Mouse (Mus musculus): Measurements from ENCODE around the gene Arl5c. TPM values are rescaled to one million over a fixed set of nuclear protein-coding genes. Genes with fewer than 3 reads are reported as not detected.
A peak's percentile ranks its signal among the peaks of the same experiment; 100 is the strongest.

Gene Arl5c
- total and polyA plus RNA-seq, 2 experiments from 2014 or later: 2.9 TPM; not detected in 1

DNA sequence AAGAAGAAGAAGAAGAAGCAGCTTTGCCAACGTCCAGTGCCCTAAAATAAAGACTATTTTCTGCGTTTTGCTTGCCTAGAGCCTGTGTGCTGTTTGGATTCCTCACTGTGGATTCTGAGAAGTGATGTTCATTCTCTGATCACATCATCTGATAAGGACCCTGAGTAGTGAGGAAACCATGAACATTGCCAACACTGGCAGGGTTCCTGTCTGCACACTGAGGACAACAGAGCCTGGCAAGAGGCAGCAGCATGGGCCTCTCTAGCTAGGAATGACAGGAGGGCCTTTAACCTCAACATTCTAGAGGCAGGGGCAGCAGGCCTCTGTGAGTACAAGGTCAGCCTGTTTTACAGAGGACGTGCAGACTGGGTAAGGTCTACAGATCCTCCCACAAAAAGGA is 28.5 kb upstream of the Arl5c start:
- H3K9ac ChIP-seq (replicated peaks; ENCODE audit: low read depth, low read length): no peak overlapping the region

DNA sequence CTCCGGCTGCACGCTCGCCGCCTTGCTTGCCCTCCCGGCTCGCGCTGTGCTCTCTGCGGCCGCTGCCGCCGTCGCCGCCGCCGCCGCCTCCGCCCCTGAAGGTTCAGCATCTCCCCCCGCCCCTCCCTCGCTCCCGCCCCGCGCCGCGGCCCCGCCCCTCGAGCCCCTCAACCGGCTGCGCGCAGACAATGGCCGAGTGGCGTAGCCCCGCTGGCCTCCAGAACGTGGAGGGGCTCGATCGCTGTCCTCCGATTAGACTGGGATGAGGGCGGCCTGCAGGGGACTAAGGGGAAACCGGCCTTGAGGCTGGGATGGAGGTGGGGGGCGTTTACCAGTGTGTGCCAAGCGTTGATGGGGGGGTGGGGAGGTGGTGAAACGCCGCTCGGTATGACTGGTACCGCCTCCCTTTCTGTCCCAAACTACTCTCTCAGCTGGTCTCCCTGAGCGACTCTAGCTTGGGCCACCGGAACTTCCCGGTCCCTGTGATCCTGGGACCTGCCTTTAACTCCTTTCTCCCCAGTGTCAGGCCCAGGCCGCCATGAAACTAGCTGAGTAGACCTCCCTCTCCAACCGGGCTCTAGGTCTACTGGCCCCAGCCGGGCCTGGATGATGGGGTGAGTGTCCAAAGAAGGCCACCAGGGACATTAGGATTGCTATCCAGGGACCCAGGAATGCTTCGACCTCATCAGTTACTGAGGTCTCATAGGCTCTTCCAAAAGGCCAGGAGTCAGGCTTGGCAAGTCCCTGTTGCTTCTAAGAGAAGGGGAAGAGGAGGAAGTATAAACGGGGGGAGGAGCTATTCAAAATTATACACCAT is 26.8 kb upstream of the Arl5c start, which contains the start of gene Cacnb1:
TSS of gene Cacnb1 (minus strand) at position 480 of the 817 bp plus-strand sequence.
- Histone ChIP-seq H3K36me3 (replicated peaks; ENCODE audit: control insufficient read depth, insufficient read depth, low read length) (no peaks in the 10 kb centered on the region), H3K27me3 (ENCODE audit: control insufficient read depth, insufficient read depth, low read length) (no peaks in the 10 kb centered on the region), H3K27ac (ENCODE audit: low read depth) (peak within 1 kb of the TSS; percentile 79), H3K4me3 (ENCODE audit: low read depth, low read length) (peak within 1 kb of the TSS; percentile 62), H3K4me1 (ENCODE audit: control insufficient read depth, insufficient read depth) (peaks cover 18% of the 10 kb centered on the region), H3K9ac (replicated peaks; ENCODE audit: low read depth, low read length) (peak within 1 kb of the TSS; percentile 56), H3K4me2 (ENCODE audit: low read depth, low read length) (peak within 1 kb of the TSS; percentile 88), H3K9me3 (replicated peaks; ENCODE audit: control insufficient read depth, low read length) (no peaks in the 10 kb centered on the region)
- TF ChIP-seq CTCF (IDR thresholded peaks at IDR 0.05; ENCODE audit: low read depth): no peak
- TF ChIP-seq EP300 (IDR thresholded peaks at IDR 0.05; ENCODE audit: low read depth): no peak
- ATAC-seq (ENCODE audit: insufficient read depth, low read depth) (peak; percentile 28), DNase-seq (ENCODE audit: low spot score) (peak; percentile 58)
- 2% methylated on average over 40 of the region's 52 CpGs for WGBS

More for the DNA sequence above, 28.5 kb upstream of the Arl5c start:
- Histone ChIP-seq H3K4me3 (ENCODE audit: low read depth, low read length) (no peak overlapping the region), H3K36me3 (replicated peaks; ENCODE audit: control insufficient read depth, insufficient read depth, low read length) (peaks cover 14% of the 10 kb centered on the region), H3K4me2 (ENCODE audit: low read depth, low read length) (no peak overlapping the region), H3K27ac (ENCODE audit: low read depth) (no peak overlapping the region), H3K4me1 (ENCODE audit: control insufficient read depth, insufficient read depth) (peaks cover 18% of the 10 kb centered on the region), H3K9me3 (replicated peaks; ENCODE audit: control insufficient read depth, low read length) (no peaks in the 10 kb centered on the region), H3K27me3 (ENCODE audit: control insufficient read depth, insufficient read depth, low read length) (no peaks in the 10 kb centered on the region)
- WGBS: 78% methylated on average over 3 of the region's 3 CpGs
- no peak for ATAC-seq (ENCODE audit: insufficient read depth, low read depth)
- DNase-seq (ENCODE audit: low spot score): no peak
- TF ChIP-seq CTCF (IDR thresholded peaks at IDR 0.05; ENCODE audit: low read depth): no peak
- TF ChIP-seq EP300 (IDR thresholded peaks at IDR 0.05; ENCODE audit: low read depth): no peak

DNA sequence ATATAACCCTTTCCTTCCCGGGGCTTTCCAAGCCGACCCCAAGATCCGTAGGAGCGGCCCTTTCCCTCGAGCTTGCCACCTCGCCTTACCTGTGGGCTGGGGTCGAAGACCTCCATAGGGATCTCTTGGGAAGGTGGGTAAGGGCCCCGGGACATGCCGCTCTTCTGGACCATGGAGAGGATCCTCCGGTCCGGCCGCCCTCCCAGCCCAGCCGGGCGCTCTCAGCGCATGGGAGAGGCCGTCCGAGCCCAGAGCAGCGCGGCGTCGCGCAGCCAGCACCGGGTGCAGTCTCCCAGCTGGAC is 26.2 kb upstream of the Arl5c start:
- H3K36me3 ChIP-seq (replicated peaks; ENCODE audit: control insufficient read depth, insufficient read depth, low read length): no peaks in the 10 kb centered on the region
- H3K4me1 ChIP-seq (ENCODE audit: control insufficient read depth, insufficient read depth): peaks cover 18% of the 10 kb centered on the region
- H3K9me3 ChIP-seq (replicated peaks; ENCODE audit: control insufficient read depth, low read length): no peaks in the 10 kb centered on the region
- H3K27ac ChIP-seq (ENCODE audit: low read depth): peak overlapping the region; percentile 79
- DNase-seq (ENCODE audit: low spot score): no peak
- no peaks in the 10 kb centered on the region for H3K27me3 ChIP-seq (ENCODE audit: control insufficient read depth, insufficient read depth, low read length)
- H3K4me3 ChIP-seq (ENCODE audit: low read depth, low read length): peak overlapping the region; percentile 62
- 0% methylated on average over 20 of the region's 23 CpGs for WGBS
- peak overlapping the region; percentile 56 for H3K9ac ChIP-seq (replicated peaks; ENCODE audit: low read depth, low read length)
- peak overlapping the region; percentile 88 for H3K4me2 ChIP-seq (ENCODE audit: low read depth, low read length)
- no peak for TF ChIP-seq CTCF (IDR thresholded peaks at IDR 0.05; ENCODE audit: low read depth)
- no peak for TF ChIP-seq EP300 (IDR thresholded peaks at IDR 0.05; ENCODE audit: low read depth)
- peak; percentile 37; the same call in 1 of the 2 replicates for ATAC-seq (ENCODE audit: insufficient read depth, low read depth)

DNA sequence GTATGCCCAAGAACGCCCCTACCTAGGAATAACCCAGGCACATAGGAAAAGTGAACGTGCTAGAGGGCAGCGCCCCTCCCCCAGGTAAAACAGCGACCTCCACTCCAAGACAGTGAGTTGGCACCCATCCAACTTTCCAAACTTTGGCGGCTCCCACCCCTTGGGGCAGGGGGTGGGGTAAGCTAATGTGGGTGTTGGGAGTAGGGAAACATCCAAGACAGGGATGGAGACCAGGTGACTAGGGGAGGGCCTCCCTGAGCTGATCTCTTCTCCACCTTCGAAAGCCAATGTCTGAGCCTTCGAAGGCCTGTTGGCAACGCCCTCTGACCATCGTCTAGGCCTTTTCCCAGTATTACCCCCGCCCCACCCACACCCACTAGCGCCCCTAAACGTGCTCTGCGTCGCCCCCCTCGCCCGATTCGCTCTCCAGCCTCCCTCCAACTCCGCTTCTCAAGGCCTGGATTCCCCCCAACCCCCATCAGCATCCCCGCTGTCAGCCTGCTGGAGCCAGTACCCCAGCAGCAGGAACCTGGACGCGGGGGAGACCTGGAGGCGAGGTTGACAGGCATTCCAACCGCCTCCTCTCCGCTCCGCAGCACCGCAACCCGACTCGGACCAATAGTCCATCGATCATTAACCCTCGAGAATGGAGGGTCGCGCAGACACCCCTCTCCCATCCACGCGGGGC is 25.7 kb upstream of the Arl5c start:
- Histone ChIP-seq H3K9ac (replicated peaks; ENCODE audit: low read depth, low read length) (peak overlapping the region; percentile 56), H3K4me1 (ENCODE audit: control insufficient read depth, insufficient read depth) (peaks cover 18% of the 10 kb centered on the region), H3K4me2 (ENCODE audit: low read depth, low read length) (peak overlapping the region; percentile 88), H3K36me3 (replicated peaks; ENCODE audit: control insufficient read depth, insufficient read depth, low read length) (no peaks in the 10 kb centered on the region), H3K27me3 (ENCODE audit: control insufficient read depth, insufficient read depth, low read length) (no peaks in the 10 kb centered on the region), H3K27ac (ENCODE audit: low read depth) (peak overlapping the region; percentile 79; the same call in 1 of the 2 replicates), H3K9me3 (replicated peaks; ENCODE audit: control insufficient read depth, low read length) (no peaks in the 10 kb centered on the region), H3K4me3 (ENCODE audit: low read depth, low read length) (peak overlapping the region; percentile 62)
- 4% methylated on average over 33 of the region's 34 CpGs for WGBS
- no peak for DNase-seq (ENCODE audit: low spot score)
- no peak for ATAC-seq (ENCODE audit: insufficient read depth, low read depth)
- TF ChIP-seq CTCF (IDR thresholded peaks at IDR 0.05; ENCODE audit: low read depth) (no peak), EP300 (IDR thresholded peaks at IDR 0.05; ENCODE audit: low read depth) (no peak)

DNA sequence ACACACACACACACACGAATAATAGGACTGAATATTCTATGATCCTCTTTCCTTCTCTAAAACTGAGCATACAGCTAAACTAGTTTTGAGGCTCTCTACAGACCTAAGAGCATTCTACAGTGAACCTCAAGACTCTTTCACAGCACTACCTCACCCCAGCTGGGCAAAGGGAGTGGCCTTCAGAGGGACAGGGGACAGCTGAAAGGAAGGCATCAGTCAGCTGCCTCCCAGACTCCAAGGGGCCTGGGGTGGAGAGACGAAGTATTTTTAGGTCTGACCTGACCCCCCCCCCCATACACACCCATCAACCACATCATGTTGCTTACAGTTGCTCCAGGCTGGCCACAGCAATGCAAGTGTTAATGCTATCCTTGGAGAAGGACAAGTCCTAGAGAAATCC is 25.1 kb upstream of the Arl5c start:
- H3K4me3 ChIP-seq (ENCODE audit: low read depth, low read length): no peak overlapping the region
- no peak for ATAC-seq (ENCODE audit: insufficient read depth, low read depth)
- 0 out of 2 replicates have a peak, but pooled peaks cover 4% of the 10 kb centered on the region for H3K36me3 ChIP-seq (replicated peaks; ENCODE audit: control insufficient read depth, insufficient read depth, low read length)
- no peak for TF ChIP-seq CTCF (IDR thresholded peaks at IDR 0.05; ENCODE audit: low read depth)
- no peak for TF ChIP-seq EP300 (IDR thresholded peaks at IDR 0.05; ENCODE audit: low read depth)
- peaks cover 18% of the 10 kb centered on the region for H3K4me1 ChIP-seq (ENCODE audit: control insufficient read depth, insufficient read depth)
- no peaks in the 10 kb centered on the region for H3K27me3 ChIP-seq (ENCODE audit: control insufficient read depth, insufficient read depth, low read length)
- peak overlapping the region; percentile 88 for H3K4me2 ChIP-seq (ENCODE audit: low read depth, low read length)
- no peak overlapping the region for H3K9ac ChIP-seq (replicated peaks; ENCODE audit: low read depth, low read length)
- DNase-seq (ENCODE audit: low spot score): no peak
- WGBS: 63% methylated on average over 2 of the region's 2 CpGs
- no peak overlapping the region for H3K27ac ChIP-seq (ENCODE audit: low read depth)
- H3K9me3 ChIP-seq (replicated peaks; ENCODE audit: control insufficient read depth, low read length): no peaks in the 10 kb centered on the region

Data from heart, postnatal 0 days (tissue).